Mouse (Mus musculus): ENCODE data around the gene Kif26a. TPM values are rescaled to one million over a fixed set of nuclear protein-coding genes. Genes with fewer than 3 reads are reported as not detected.

Gene Kif26a
- polyA plus RNA-seq, 2 experiments: 0.08 to 0.26 TPM

- WGBS (ENCODE audit: insufficient replicate concordance): 70% methylated on average over 10 of the region's 10 CpGs
- no peak overlapping the region for H3K27ac ChIP-seq
- no peak for TF ChIP-seq CTCF (IDR thresholded peaks at IDR 0.05; ENCODE audit: low read depth)
- TF ChIP-seq EP300 (IDR thresholded peaks at IDR 0.05; ENCODE audit: low read depth): no peak
- DNase-seq (ENCODE audit: low read depth in 3 of 3, low spot score in 3 of 3): no peak
- no peaks in the 10 kb centered on the region for H3K9me3 ChIP-seq (ENCODE audit: control insufficient read depth, low read length)
- no peak overlapping the region for H3K9ac ChIP-seq (replicated peaks)
- no peaks in the 10 kb centered on the region for H3K4me1 ChIP-seq (replicated peaks; ENCODE audit: control insufficient read depth in 2 of 2, insufficient read depth in 2 of 2, low read length in 1 of 2)
- no peak for ATAC-seq (ENCODE audit: insufficient read depth)
- no peaks in the 10 kb centered on the region for H3K27me3 ChIP-seq (ENCODE audit: control insufficient read depth, insufficient read depth, low read length)
- H3K4me3 ChIP-seq (ENCODE audit: insufficient read depth in 1 of 2, low read depth in 2 of 2, low read length in 2 of 2): no peak overlapping the region
- no peak overlapping the region for H3K4me2 ChIP-seq (ENCODE audit: low read depth)
- no peaks in the 10 kb centered on the region for H3K36me3 ChIP-seq (replicated peaks; ENCODE audit: control insufficient read depth, insufficient read depth, low read depth)
These were observed 50.6 kb downstream of the Kif26a start for GRCm38 (mm10) chr12:112196562-112196961.

GRCm38 (mm10) chr12:112199363-112199762, 53.4 kb downstream of the Kif26a start:
- Histone ChIP-seq H3K4me1 (replicated peaks; ENCODE audit: control insufficient read depth in 2 of 2, insufficient read depth in 2 of 2, low read length in 1 of 2) (no peaks in the 10 kb centered on the region), H3K9ac (replicated peaks) (no peak overlapping the region), H3K4me2 (ENCODE audit: low read depth) (no peak overlapping the region), H3K27ac (no peak overlapping the region), H3K36me3 (replicated peaks; ENCODE audit: control insufficient read depth, insufficient read depth, low read depth) (no peaks in the 10 kb centered on the region), H3K9me3 (ENCODE audit: control insufficient read depth, low read length) (no peaks in the 10 kb centered on the region), H3K4me3 (ENCODE audit: insufficient read depth in 1 of 2, low read depth in 2 of 2, low read length in 2 of 2) (no peak overlapping the region), H3K27me3 (ENCODE audit: control insufficient read depth, insufficient read depth, low read length) (no peaks in the 10 kb centered on the region)
- TF ChIP-seq CTCF (IDR thresholded peaks at IDR 0.05; ENCODE audit: low read depth) (no peak), EP300 (IDR thresholded peaks at IDR 0.05; ENCODE audit: low read depth) (no peak)
- 81% methylated on average over 3 of the region's 3 CpGs for WGBS (ENCODE audit: insufficient replicate concordance)
- ATAC-seq (ENCODE audit: insufficient read depth): no peak
- no peak for DNase-seq (ENCODE audit: low read depth in 3 of 3, low spot score in 3 of 3)

- TF ChIP-seq EP300 (IDR thresholded peaks at IDR 0.05; ENCODE audit: low read depth) (no peak), CTCF (IDR thresholded peaks at IDR 0.05; ENCODE audit: low read depth) (no peak)
- ATAC-seq (ENCODE audit: insufficient read depth) (no peak), DNase-seq (ENCODE audit: low read depth in 3 of 3, low spot score in 3 of 3) (no peak)
- Histone ChIP-seq H3K36me3 (replicated peaks; ENCODE audit: control insufficient read depth, insufficient read depth, low read depth) (no peaks in the 10 kb centered on the region), H3K4me3 (ENCODE audit: insufficient read depth in 1 of 2, low read depth in 2 of 2, low read length in 2 of 2) (no peak overlapping the region), H3K4me1 (replicated peaks; ENCODE audit: control insufficient read depth in 2 of 2, insufficient read depth in 2 of 2, low read length in 1 of 2) (no peaks in the 10 kb centered on the region), H3K4me2 (ENCODE audit: low read depth) (no peak overlapping the region), H3K9me3 (ENCODE audit: control insufficient read depth, low read length) (no peaks in the 10 kb centered on the region), H3K9ac (replicated peaks) (no peak overlapping the region), H3K27me3 (ENCODE audit: control insufficient read depth, insufficient read depth, low read length) (no peaks in the 10 kb centered on the region), H3K27ac (no peak overlapping the region)
- WGBS (ENCODE audit: insufficient replicate concordance): 47% methylated on average over 2 of the region's 2 CpGs
These were observed 54.0 kb downstream of the Kif26a start for GRCm38 (mm10) chr12:112200045-112200444.

- H3K36me3 ChIP-seq (replicated peaks; ENCODE audit: control insufficient read depth, insufficient read depth, low read depth): no peaks in the 10 kb centered on the region
- H3K9ac ChIP-seq (replicated peaks): no peak overlapping the region
- no peaks in the 10 kb centered on the region for H3K27me3 ChIP-seq (ENCODE audit: control insufficient read depth, insufficient read depth, low read length)
- no peak overlapping the region for H3K27ac ChIP-seq
- no peak overlapping the region for H3K4me3 ChIP-seq (ENCODE audit: insufficient read depth in 1 of 2, low read depth in 2 of 2, low read length in 2 of 2)
- H3K4me2 ChIP-seq (ENCODE audit: low read depth): no peak overlapping the region
- H3K9me3 ChIP-seq (ENCODE audit: control insufficient read depth, low read length): no peaks in the 10 kb centered on the region
- WGBS (ENCODE audit: insufficient replicate concordance): 41% methylated on average over 2 of the region's 2 CpGs
- TF ChIP-seq CTCF (IDR thresholded peaks at IDR 0.05; ENCODE audit: low read depth) (no peak), EP300 (IDR thresholded peaks at IDR 0.05; ENCODE audit: low read depth) (no peak)
- H3K4me1 ChIP-seq (replicated peaks; ENCODE audit: control insufficient read depth in 2 of 2, insufficient read depth in 2 of 2, low read length in 1 of 2): no peaks in the 10 kb centered on the region
- DNase-seq (ENCODE audit: low read depth in 3 of 3, low spot score in 3 of 3) (no peak), ATAC-seq (ENCODE audit: insufficient read depth) (no peak)
These were observed 61.2 kb downstream of the Kif26a start for GRCm38 (mm10) chr12:112207163-112207562.

- DNase-seq (ENCODE audit: low read depth in 3 of 3, low spot score in 3 of 3) (no peak), ATAC-seq (ENCODE audit: insufficient read depth) (no peak)
- Histone ChIP-seq H3K4me2 (ENCODE audit: low read depth) (no peak overlapping the region), H3K4me1 (replicated peaks; ENCODE audit: control insufficient read depth in 2 of 2, insufficient read depth in 2 of 2, low read length in 1 of 2) (no peaks in the 10 kb centered on the region), H3K27me3 (ENCODE audit: control insufficient read depth, insufficient read depth, low read length) (no peaks in the 10 kb centered on the region), H3K27ac (no peak overlapping the region), H3K4me3 (ENCODE audit: insufficient read depth in 1 of 2, low read depth in 2 of 2, low read length in 2 of 2) (no peak overlapping the region), H3K9me3 (ENCODE audit: control insufficient read depth, low read length) (no peaks in the 10 kb centered on the region), H3K9ac (replicated peaks) (no peak overlapping the region), H3K36me3 (replicated peaks; ENCODE audit: control insufficient read depth, insufficient read depth, low read depth) (no peaks in the 10 kb centered on the region)
- 58% methylated on average over 4 of the region's 4 CpGs for WGBS (ENCODE audit: insufficient replicate concordance)
- TF ChIP-seq EP300 (IDR thresholded peaks at IDR 0.05; ENCODE audit: low read depth): no peak
- no peak for TF ChIP-seq CTCF (IDR thresholded peaks at IDR 0.05; ENCODE audit: low read depth)
These were observed 61.7 kb downstream of the Kif26a start for GRCm38 (mm10) chr12:112207734-112208133.

Data from liver, embryonic 14.5 days (tissue).